Mouse (Mus musculus): Measurements from ENCODE around the gene Pex12. TPM values are rescaled to one million over a fixed set of nuclear protein-coding genes. Genes with fewer than 3 reads are reported as not detected.
"Not testable (repeated sequence)": the region's sequence is repeated elsewhere in the genome, so short reads cannot be mapped to it uniquely, and the experiment has no call there.

The Pex12 gene
- polyA plus RNA-seq, 1 experiment from 2014 or later = 9.3 TPM

GRCm38 (mm10) chr11:83270842-83271150 is 31.6 kb downstream of the Pex12 start:
- H3K4me3 ChIP-seq (ENCODE audit: low read depth, low read length) = peak overlapping the region; percentile 54
- peak overlapping the region; percentile 69 for H3K4me2 ChIP-seq (replicated peaks; ENCODE audit: low read depth)
- under 1% methylated on average over 6 of the region's 6 CpGs for WGBS
- no peaks in the 10 kb centered on the region for H3K36me3 ChIP-seq (ENCODE audit: control insufficient read depth, insufficient read depth)
- no peaks in the 10 kb centered on the region for H3K4me1 ChIP-seq (replicated peaks; ENCODE audit: control insufficient read depth, insufficient read depth, low read length)
- H3K9ac ChIP-seq (ENCODE audit: low read depth, low read length) = peak overlapping the region; percentile 37
- H3K27ac ChIP-seq (ENCODE audit: low read depth, low read length) = no peak overlapping the region
- H3K9me3 ChIP-seq (ENCODE audit: control insufficient read depth) = no peaks in the 10 kb centered on the region
- ATAC-seq = peak; percentile 28
- no peak for TF ChIP-seq CTCF (IDR thresholded peaks at IDR 0.05; ENCODE audit: low read depth)
- H3K27me3 ChIP-seq (replicated peaks; ENCODE audit: control insufficient read depth, insufficient read depth, low read length) = no peaks in the 10 kb centered on the region

GRCm38 (mm10) chr11:83263146-83263545 is 39.2 kb downstream of the Pex12 start:
- Histone ChIP-seq H3K36me3 (ENCODE audit: control insufficient read depth, insufficient read depth) (no peaks in the 10 kb centered on the region), H3K4me1 (replicated peaks; ENCODE audit: control insufficient read depth, insufficient read depth, low read length) (no peaks in the 10 kb centered on the region), H3K9ac (ENCODE audit: low read depth, low read length) (no peak overlapping the region), H3K4me3 (ENCODE audit: low read depth, low read length) (no peak overlapping the region), H3K27ac (ENCODE audit: low read depth, low read length) (no peak overlapping the region), H3K9me3 (ENCODE audit: control insufficient read depth) (no peaks in the 10 kb centered on the region), H3K27me3 (replicated peaks; ENCODE audit: control insufficient read depth, insufficient read depth, low read length) (no peaks in the 10 kb centered on the region), H3K4me2 (replicated peaks; ENCODE audit: low read depth) (no peak overlapping the region)
- peak; percentile 71 for TF ChIP-seq CTCF (IDR thresholded peaks at IDR 0.05; ENCODE audit: low read depth)
- 60% methylated on average over 3 of the region's 3 CpGs for WGBS
- ATAC-seq = no peak

- no peaks in the 10 kb centered on the region for H3K4me1 ChIP-seq (replicated peaks; ENCODE audit: control insufficient read depth, insufficient read depth, low read length)
- 98% methylated on average over 1 of the region's 1 CpGs for WGBS
- no peak for TF ChIP-seq CTCF (IDR thresholded peaks at IDR 0.05; ENCODE audit: low read depth)
These were observed 39.7 kb downstream of the Pex12 start for GRCm38 (mm10) chr11:83262673-83263072.

GRCm38 (mm10) chr11:83257211-83257610 is 45.2 kb downstream of the Pex12 start:
- ATAC-seq; H3K4me3 ChIP-seq (ENCODE audit: low read depth, low read length); H3K4me1 ChIP-seq (replicated peaks; ENCODE audit: control insufficient read depth, insufficient read depth, low read length); H3K36me3 ChIP-seq (ENCODE audit: control insufficient read depth, insufficient read depth); H3K27me3 ChIP-seq (replicated peaks; ENCODE audit: control insufficient read depth, insufficient read depth, low read length); H3K4me2 ChIP-seq (replicated peaks; ENCODE audit: low read depth); H3K9ac ChIP-seq (ENCODE audit: low read depth, low read length); H3K27ac ChIP-seq (ENCODE audit: low read depth, low read length); H3K9me3 ChIP-seq (ENCODE audit: control insufficient read depth): not testable (repeated sequence)
- WGBS = 26% methylated on average over 5 of the region's 5 CpGs

More at GRCm38 (mm10) chr11:83262673-83263072, 39.7 kb downstream of the Pex12 start:
- Histone ChIP-seq H3K36me3 (ENCODE audit: control insufficient read depth, insufficient read depth) (no peaks in the 10 kb centered on the region), H3K4me2 (replicated peaks; ENCODE audit: low read depth) (no peak overlapping the region), H3K9ac (ENCODE audit: low read depth, low read length) (no peak overlapping the region), H3K4me3 (ENCODE audit: low read depth, low read length) (no peak overlapping the region), H3K9me3 (ENCODE audit: control insufficient read depth) (no peaks in the 10 kb centered on the region), H3K27ac (ENCODE audit: low read depth, low read length) (no peak overlapping the region), H3K27me3 (replicated peaks; ENCODE audit: control insufficient read depth, insufficient read depth, low read length) (no peaks in the 10 kb centered on the region)
- no peak for ATAC-seq

Other genes starting within 250 kb of the Pex12 start
- 21.0 and 21.5 TPM in 2 replicates for gene Slfn2, start 237.5 kb downstream of the Pex12 start, polyA plus RNA-seq (2015; fragmentation: Nextera tagmentation; extraction: Ambion mirVana)
- gene Slfn1, start 185.7 kb downstream of the Pex12 start, polyA plus RNA-seq (2015; fragmentation: Nextera tagmentation; extraction: Ambion mirVana) = 0.51 and 0.53 TPM in 2 replicates
- 1.3 and 1.9 TPM in 2 replicates for gene Slfn4, start 127.4 kb downstream of the Pex12 start, polyA plus RNA-seq (2015; fragmentation: Nextera tagmentation; extraction: Ambion mirVana)
- 0.59 and 0.82 TPM in 2 replicates for gene Slfn3, start 111.3 kb downstream of the Pex12 start, polyA plus RNA-seq (2015; fragmentation: Nextera tagmentation; extraction: Ambion mirVana)
- gene Slfn14, start 15.9 kb downstream of the Pex12 start, polyA plus RNA-seq (2015; fragmentation: Nextera tagmentation; extraction: Ambion mirVana) = not detected in 2 replicates
- 20.4 and 20.7 TPM in 2 replicates for gene Ap2b1, start 3.6 kb downstream of the Pex12 start, polyA plus RNA-seq (2015; fragmentation: Nextera tagmentation; extraction: Ambion mirVana)
- gene Rasl10b, start 106.6 kb upstream of the Pex12 start, polyA plus RNA-seq (2015; fragmentation: Nextera tagmentation; extraction: Ambion mirVana) = 0.82 and 0.94 TPM in 2 replicates
- gene Gas2l2, start 126.9 kb upstream of the Pex12 start, polyA plus RNA-seq (2015; fragmentation: Nextera tagmentation; extraction: Ambion mirVana) = 0.51 and 0.65 TPM in 2 replicates
- gene 1700020L24Rik, start 135.1 kb upstream of the Pex12 start, polyA plus RNA-seq (2015; fragmentation: Nextera tagmentation; extraction: Ambion mirVana) = 0.76 and 1.5 TPM in 2 replicates
- gene Mmp28, start 160.5 kb upstream of the Pex12 start, polyA plus RNA-seq (2015; fragmentation: Nextera tagmentation; extraction: Ambion mirVana) = 1.6 and 2.1 TPM in 2 replicates
- 5.4 and 7.3 TPM in 2 replicates for gene Taf15, start 170.5 kb upstream of the Pex12 start, polyA plus RNA-seq (2015; fragmentation: Nextera tagmentation; extraction: Ambion mirVana)
- not detected in 2 replicates for gene Heatr9, start 219.6 kb upstream of the Pex12 start, polyA plus RNA-seq (2015; fragmentation: Nextera tagmentation; extraction: Ambion mirVana)
- 1.8 and 2.4 TPM in 2 replicates for gene Ccl5, start 227.9 kb upstream of the Pex12 start, polyA plus RNA-seq (2015; fragmentation: Nextera tagmentation; extraction: Ambion mirVana)